Mouse (Mus musculus) bone marrow macrophage, adult 2 months (primary cell): ENCODE results near the gene Gse1. TPM values are rescaled to one million over a fixed set of nuclear protein-coding genes. Genes with fewer than 3 reads are reported as not detected.
A peak's percentile ranks its signal among the peaks of the same experiment; 100 is the strongest.

ENCODE experiments used
- H3K27ac ChIP-seq: 2 replicates; pipeline ENCODE4 v1.5.1; 2012; ENCODE audit warnings: low read depth, low read length; ENCODE audit not compliant: insufficient read depth
- H3K4me1 ChIP-seq: 2 replicates; pipeline ENCODE4 v1.6.1; 2012; ENCODE audit warnings: low read length; ENCODE audit not compliant: control insufficient read depth, insufficient read depth
- H3K4me3 ChIP-seq: 2 replicates; pipeline ENCODE4 v1.5.1; 2012; ENCODE audit warnings: mild to moderate bottlenecking, low read length, moderate library complexity; ENCODE audit not compliant: insufficient read depth
- CTCF ChIP-seq: IDR thresholded peaks from 2 replicates; pipeline ENCODE4 v1.5.1; 2012; ENCODE audit warnings: low read depth, mild to moderate bottlenecking, low read length, moderate library complexity
- POLR2A ChIP-seq: IDR thresholded peaks from 2 replicates; pipeline ENCODE4 v1.6.1; 2012; ENCODE audit warnings: mild to moderate bottlenecking, low read depth, low read length, borderline replicate concordance
- polyA plus RNA-seq: library from polyadenylated mRNA; stranded (reverse); fragments of >200 nt; gene quantifications from 2 replicates; pipeline ENCODE4 v1.2.4, GENCODE M21; 2012; ENCODE audit not compliant: missing spikeins, insufficient read depth, insufficient read length

Gene Gse1
- polyA plus RNA-seq, 1 experiment = 15.1 TPM

- Histone ChIP-seq H3K4me1 (0 out of 2 replicates have a peak, but pooled peaks cover 5% of the 10 kb centered on the region), H3K27ac (no peak overlapping the region), H3K4me3 (no peak overlapping the region)
- no peak for TF ChIP-seq CTCF
- no peak for TF ChIP-seq POLR2A
Measured at GRCm38 (mm10) chr8:120190107-120190809, 38.0 kb upstream of the Gse1 start.

DNA sequence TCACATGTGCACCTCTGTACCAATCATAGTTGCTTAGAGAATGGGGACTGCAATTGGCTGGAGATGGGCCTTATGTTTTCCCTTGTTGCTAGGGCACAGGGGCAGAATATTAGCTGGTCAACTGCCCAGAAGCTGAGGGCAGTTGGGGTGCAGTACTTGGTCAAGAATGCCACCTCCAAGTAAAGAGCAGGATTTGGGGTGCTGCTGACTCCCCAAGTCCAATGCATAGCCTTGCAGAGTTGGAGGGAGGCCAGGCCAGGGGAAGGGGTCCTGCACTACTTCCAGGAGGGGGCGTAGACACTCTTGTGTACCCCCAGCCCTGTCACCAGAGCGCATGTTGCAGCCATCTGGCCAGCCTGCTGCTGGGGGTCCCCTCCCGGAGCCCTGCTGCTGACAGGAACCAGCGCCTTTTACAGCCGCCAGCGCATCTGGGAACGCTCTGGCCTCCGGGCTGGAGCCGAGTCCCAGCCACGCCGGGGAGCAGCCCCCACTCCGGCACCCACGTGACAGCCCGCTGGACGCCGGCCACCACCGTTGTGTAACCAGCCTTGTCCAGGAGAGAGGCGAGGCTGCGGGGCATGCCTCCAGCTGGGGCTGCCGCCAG is 37.3 kb upstream of the Gse1 start:
- Histone ChIP-seq H3K4me3 (peak overlapping the region; percentile 26), H3K27ac (peak overlapping the region; percentile 11; the same call in 1 of the 2 replicates), H3K4me1 (0 out of 2 replicates have a peak, but pooled peaks cover 5% of the 10 kb centered on the region)
- TF ChIP-seq POLR2A (no peak), CTCF (no peak)

- 0 out of 2 replicates have a peak, but pooled peaks cover 5% of the 10 kb centered on the region for H3K4me1 ChIP-seq
- no peak overlapping the region for H3K27ac ChIP-seq
- H3K4me3 ChIP-seq = no peak overlapping the region
- TF ChIP-seq POLR2A (no peak), CTCF (no peak)
Measured at GRCm38 (mm10) chr8:120191633-120192032, 36.6 kb upstream of the Gse1 start.

DNA sequence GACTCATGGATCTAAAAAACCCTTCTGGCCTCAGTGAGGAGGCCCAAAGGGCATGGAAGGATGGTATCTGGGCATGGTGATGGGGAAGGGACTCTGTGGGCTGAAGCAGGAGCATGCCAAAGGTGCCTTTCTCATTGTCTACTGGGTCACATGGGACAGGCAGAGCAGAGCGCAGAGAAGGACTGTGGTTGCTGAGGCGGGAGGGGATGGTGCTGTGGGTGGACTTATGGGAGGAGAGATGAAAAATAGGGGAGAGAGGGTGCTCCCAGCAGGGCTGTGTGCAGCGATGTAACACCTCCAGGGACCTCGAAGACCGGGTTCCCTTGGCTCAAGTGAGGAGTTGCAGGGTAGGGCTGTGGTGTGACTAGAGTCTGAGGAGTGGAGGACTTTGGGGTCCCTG is 36.1 kb upstream of the Gse1 start:
- Histone ChIP-seq H3K4me3 (no peak overlapping the region), H3K4me1 (0 out of 2 replicates have a peak, but pooled peaks cover 5% of the 10 kb centered on the region), H3K27ac (no peak overlapping the region)
- TF ChIP-seq CTCF = no peak

DNA sequence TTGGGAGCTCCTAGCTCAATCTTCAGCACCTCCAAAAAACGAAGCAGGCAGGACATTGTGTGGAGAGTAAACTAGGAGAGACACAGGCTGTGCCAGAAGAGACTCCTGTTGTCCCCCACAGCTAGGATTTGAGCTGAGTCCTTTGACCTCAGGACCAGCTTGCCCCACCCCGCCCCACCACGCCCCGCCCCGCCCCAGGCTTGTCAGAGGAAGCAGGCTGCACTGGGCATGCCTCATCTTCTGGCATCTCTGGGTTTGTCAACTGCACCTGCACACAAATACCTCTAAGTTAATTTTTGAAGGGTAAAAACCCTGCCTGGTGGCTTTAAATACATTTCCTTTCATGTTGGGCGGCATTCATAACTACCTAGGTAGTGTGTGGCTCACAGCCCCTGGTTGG is 26.9 kb upstream of the Gse1 start:
- no peak overlapping the region for H3K4me3 ChIP-seq
- no peak overlapping the region for H3K27ac ChIP-seq
- no peaks in the 10 kb centered on the region for H3K4me1 ChIP-seq
- TF ChIP-seq POLR2A (no peak), CTCF (no peak)

GRCm38 (mm10) chr8:120202546-120202945 is 25.7 kb upstream of the Gse1 start:
- H3K27ac ChIP-seq = no peak overlapping the region
- TF ChIP-seq CTCF (no peak), POLR2A (no peak)
- no peak overlapping the region for H3K4me3 ChIP-seq
- H3K4me1 ChIP-seq = no peaks in the 10 kb centered on the region

GRCm38 (mm10) chr8:120204736-120205360 is 23.4 kb upstream of the Gse1 start:
- Histone ChIP-seq H3K4me3 (no peak overlapping the region), H3K4me1 (no peaks in the 10 kb centered on the region), H3K27ac (no peak overlapping the region)
- no peak for TF ChIP-seq POLR2A
- TF ChIP-seq CTCF = no peak

DNA sequence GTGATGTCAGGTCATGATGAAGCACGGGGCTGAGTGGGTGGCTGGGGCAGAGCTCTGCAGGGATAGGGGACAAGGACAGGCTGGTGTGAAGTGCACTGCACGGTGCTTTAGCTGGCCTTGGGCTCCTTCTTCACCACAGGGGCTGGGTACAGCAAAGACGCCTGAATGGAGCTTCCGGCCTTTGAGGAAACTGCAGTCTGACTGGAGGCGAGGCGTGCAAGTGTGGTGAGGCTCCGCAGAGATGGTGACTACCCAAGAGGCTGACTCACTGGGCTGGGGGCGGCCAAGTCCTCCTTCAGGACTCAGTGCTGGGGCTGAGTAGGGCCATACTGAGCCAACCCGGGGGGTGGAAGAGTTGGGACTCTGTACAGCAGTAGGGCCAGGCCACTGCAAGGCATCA is 22.3 kb upstream of the Gse1 start:
- Histone ChIP-seq H3K4me1 (no peaks in the 10 kb centered on the region), H3K27ac (no peak overlapping the region), H3K4me3 (no peak overlapping the region)
- TF ChIP-seq POLR2A = no peak
- no peak for TF ChIP-seq CTCF

- TF ChIP-seq CTCF (no peak), POLR2A (no peak)
- no peak overlapping the region for H3K27ac ChIP-seq
- H3K4me3 ChIP-seq = no peak overlapping the region
- H3K4me1 ChIP-seq = 0 out of 2 replicates have a peak, but pooled peaks cover 2% of the 10 kb centered on the region
Measured at GRCm38 (mm10) chr8:120207364-120207763, 20.9 kb upstream of the Gse1 start.

GRCm38 (mm10) chr8:120208113-120208512 is 20.1 kb upstream of the Gse1 start:
- H3K4me1 ChIP-seq = 0 out of 2 replicates have a peak, but pooled peaks cover 2% of the 10 kb centered on the region
- H3K4me3 ChIP-seq = no peak overlapping the region
- TF ChIP-seq POLR2A = no peak
- H3K27ac ChIP-seq = no peak overlapping the region
